Mouse (Mus musculus) heart, adult 2 months (tissue): Measurements from ENCODE around the gene Atxn7l1.

Experiments used
- CTCF ChIP-seq: fragments of 200-600 bp; IDR thresholded peaks from 2 replicates; pipeline ENCODE4 v1.8.1; 2022; ENCODE audit warnings: antibody characterized with exemption, mild to moderate bottlenecking, moderate library complexity
- POLR2A ChIP-seq: fragments of 200-500 bp; IDR thresholded peaks from 2 replicates; pipeline ENCODE4 v1.6.1; 2011; ENCODE audit warnings: mild to moderate bottlenecking, low read depth, low read length, control low read depth; ENCODE audit not compliant: insufficient read depth

- TF ChIP-seq POLR2A (no peak), CTCF (no peak)
These were observed 9.6 kb upstream of the Atxn7l1 start for GRCm38 (mm10) chr12:33137857-33138256.
